Mouse (Mus musculus) MEL-GATA-1-ER (cell line): ENCODE measurements around the gene Chst3.
"Not testable (repeated sequence)": the region's sequence is repeated elsewhere in the genome, so short reads cannot be mapped to it uniquely, and the experiment has no call there.

Experiments
- DNase-seq: peaks from one replicate; pipeline ENCODE4 v3.0.0-alpha.2; 2012; ENCODE audit warnings: low read depth; ENCODE audit errors: extremely low read depth

Gene Chst3

GRCm38 (mm10) chr10:60162184-60162972 is 56.7 kb downstream of the Chst3 start:
- not testable (repeated sequence) for DNase-seq

DNA sequence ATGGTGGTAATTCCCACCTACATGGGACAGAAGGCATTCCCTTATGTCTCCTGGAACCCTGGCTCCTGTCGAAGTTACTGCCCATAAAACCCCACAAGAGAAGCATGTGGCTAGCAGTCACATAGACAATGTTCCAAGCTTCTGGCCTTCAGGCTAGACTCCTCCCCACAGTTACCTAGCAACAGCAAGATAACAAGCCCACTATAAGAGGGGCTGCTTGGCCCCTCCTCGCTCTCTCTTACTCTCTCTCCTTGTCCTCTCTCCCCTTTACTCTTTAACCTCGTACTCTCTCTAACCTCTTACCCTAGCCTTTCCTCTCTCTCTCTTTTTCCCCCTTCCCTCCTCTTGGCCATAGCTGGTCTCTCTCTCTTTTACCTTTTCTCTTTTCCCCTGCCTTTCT is 57.7 kb downstream of the Chst3 start:
- DNase-seq = not testable (repeated sequence)

DNA sequence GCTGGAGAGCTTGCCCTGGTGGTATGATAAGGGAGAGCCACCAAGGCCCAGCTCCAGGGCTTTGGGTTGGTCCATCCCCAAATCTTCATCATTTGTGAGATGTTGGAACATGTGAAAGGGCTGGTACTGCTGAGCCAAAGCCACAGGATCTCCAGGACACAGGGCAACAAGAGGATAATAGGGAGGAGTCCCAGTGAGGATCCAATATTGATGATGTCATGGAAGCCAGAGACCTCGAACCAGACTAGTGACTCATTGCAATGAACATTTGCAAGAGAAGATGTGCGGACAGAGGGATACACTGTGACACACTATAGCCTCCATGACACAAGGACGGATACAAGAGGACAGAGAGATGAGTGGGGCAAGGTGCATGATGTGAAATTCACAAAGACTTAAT is 60.9 kb downstream of the Chst3 start:
- DNase-seq = no peak

GRCm38 (mm10) chr10:60156016-60156415 is 63.0 kb downstream of the Chst3 start:
- no peak for DNase-seq

DNA sequence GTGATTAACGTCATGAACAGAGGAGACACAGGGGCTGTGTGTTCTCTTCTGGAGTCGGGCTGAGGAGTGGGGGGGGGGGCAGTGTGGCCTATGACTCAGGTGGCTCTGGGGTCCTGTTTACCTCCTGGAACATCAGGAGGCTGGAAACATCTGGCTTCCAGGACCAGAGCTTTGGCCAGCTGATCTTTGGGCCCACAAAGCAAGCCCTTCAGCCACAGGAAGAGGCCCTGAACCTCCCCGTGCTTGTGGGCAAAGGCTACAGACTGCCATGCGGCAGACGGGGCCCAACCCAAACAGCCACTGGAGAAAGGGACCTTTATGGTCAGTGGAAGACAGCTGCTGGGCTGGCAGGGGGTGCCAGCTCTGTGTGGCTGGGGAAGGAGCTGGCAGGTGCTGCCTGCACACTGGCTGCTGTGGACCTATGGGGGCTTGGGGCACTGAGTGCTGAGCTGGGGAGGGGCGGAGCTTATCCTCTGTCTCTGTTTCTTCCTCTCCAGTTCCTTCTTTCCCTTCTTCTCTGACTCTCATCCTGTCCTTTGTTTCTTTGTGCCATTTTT is 67.9 kb downstream of the Chst3 start:
- DNase-seq = no peak

GRCm38 (mm10) chr10:60148087-60148486 is 71.0 kb downstream of the Chst3 start:
- peak; percentile 19 for DNase-seq

- DNase-seq = not testable (repeated sequence)
Measured at GRCm38 (mm10) chr10:60147510-60148047, 71.5 kb downstream of the Chst3 start.

GRCm38 (mm10) chr10:60141656-60142160 is 77.4 kb downstream of the Chst3 start:
- no peak for DNase-seq

- no peak for DNase-seq
Measured at GRCm38 (mm10) chr10:60140751-60141150, 78.3 kb downstream of the Chst3 start.

GRCm38 (mm10) chr10:60138680-60139079 is 80.4 kb downstream of the Chst3 start:
- no peak for DNase-seq

DNA sequence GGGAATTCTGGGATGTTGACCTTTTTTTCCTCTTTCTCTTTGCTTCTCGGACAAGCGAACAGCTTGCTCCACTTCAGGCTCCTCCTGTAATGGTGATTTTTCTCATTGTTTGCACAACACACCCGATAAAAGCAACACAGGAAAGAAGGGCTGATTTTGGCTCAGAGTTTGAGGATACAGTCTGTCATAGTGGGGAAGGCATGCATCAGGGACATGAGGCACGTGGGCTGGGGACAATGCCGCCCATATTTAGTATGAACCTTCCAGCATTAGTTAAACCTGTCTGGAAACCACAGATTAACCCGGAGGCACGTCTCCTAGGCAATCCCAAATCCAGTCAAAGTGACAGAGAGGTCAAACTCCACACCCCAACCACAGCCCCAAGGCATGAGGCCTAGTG is 82.1 kb downstream of the Chst3 start:
- DNase-seq = no peak

GRCm38 (mm10) chr10:60136010-60136409 is 83.0 kb downstream of the Chst3 start:
- DNase-seq = not testable (repeated sequence)

DNA sequence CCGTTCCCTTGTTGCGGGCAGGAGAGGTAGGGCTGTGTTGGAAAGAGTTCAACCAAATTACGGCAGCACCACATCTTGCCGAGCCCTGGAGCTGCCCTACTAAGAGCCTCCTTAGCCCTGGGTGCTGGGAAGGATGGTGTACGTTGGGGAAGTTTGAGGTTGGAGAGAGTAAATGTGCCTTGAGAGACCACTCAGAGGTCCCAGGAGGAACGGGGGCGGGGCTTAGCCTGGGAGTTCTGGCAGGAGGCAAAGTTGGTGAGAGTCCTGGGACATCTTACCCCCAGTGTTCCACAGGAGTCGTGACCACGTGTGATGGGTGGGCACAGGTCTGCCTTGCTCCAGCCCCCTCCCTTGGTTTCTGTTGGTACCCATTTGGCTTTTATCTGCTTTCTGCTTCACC is 84.9 kb downstream of the Chst3 start:
- no peak for DNase-seq

GRCm38 (mm10) chr10:60133501-60133900 is 85.6 kb downstream of the Chst3 start:
- no peak for DNase-seq
